Mouse (Mus musculus) CH12F3 (cell line): Measurements from ENCODE around the gene Scube1.

Experiments used
- in situ Hi-C: fragments of 300-500 bp; cut with MboI; formaldehyde crosslinking; loops from 2 replicates; pipeline ENCODE4 v1.14.3; 2020; ENCODE audit warnings: low sequenced_read_pairs

The Scube1 gene

DNA sequence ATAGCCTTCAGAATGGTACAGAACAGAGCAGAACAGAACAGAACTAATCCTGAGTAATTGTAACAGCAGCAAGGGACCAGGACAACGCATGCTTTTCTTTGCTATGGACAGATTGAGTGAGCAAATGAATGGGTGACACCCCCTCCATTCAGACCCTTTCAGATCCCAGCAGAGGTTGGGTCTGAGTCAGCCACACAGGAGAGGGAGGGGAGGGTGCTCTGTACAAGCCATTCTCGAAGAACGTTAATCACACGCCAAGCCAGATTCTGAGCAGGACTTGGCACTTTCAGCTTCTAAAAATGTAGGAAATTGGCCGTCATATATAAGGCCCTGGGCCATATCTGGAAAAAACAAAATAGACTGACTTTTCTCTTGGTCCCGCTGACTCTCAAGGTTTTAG is 57.3 kb downstream of the Scube1 start:
- in situ Hi-C loops = no loop called here

DNA sequence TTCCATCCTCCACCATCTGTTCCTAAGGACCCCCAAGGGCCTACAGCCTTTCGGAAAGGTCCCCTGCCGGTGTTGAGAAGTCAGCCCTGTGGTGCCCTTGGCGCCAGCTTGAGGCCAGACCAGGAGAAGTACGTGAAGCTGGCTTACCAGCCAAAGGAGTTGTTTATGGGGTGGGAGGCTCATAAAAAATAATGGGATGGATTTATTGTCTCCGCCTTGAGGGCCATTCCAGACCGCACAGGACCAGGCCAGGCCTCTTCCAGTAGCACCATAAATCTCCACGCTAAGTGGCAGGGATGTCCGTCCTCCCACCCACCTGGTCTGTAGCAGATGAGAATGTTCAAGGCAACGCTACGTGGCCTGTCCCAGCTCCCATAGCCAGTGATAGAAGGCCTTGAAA is 58.4 kb downstream of the Scube1 start:
- in situ Hi-C loops = no loop called here

- in situ Hi-C loops = no loop called here
These were observed 58.8 kb downstream of the Scube1 start for GRCm38 (mm10) chr15:83665993-83666392.

GRCm38 (mm10) chr15:83664722-83665121 is 60.1 kb downstream of the Scube1 start:
- in situ Hi-C loops = no loop called here

DNA sequence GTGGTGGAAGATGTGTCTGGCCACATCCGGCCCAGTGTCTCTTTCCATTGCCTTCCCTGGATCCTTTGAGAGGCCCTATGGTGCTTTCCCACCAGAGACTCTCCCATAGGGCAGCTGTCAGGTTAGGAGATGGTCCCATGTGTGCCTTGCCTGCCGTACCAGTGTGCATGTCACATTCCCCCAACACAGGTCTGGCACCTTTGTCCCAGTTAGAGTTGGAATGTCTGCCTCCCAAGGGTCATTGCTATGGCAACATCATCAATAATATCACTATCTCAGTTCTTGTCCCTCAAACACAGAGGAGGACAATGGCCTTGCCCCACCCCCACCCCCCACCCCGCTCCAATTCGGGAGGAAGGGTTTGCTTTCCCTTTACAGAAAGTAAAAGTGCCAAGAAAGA is 61.8 kb downstream of the Scube1 start:
- in situ Hi-C loops = no loop called here

DNA sequence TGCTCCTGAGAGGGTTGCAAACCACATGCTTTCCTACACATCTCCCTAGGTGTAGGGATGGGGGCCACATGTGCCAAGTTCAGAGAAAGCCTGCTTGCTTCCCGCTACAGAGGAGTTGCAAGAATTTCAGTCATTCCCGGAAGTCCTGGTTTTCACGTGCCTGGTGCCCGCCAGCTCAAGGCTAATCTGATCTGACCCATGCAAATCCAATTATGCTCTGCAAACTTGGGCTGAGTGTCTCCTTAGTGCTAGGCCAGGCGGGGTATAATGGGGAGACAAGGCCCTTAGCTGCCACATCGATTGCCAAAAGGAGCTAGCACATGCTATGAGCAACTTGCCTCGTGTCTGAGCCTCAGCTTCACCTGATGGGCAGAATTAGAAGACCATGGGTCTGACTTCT is 62.7 kb downstream of the Scube1 start:
- in situ Hi-C loops = no loop called here

DNA sequence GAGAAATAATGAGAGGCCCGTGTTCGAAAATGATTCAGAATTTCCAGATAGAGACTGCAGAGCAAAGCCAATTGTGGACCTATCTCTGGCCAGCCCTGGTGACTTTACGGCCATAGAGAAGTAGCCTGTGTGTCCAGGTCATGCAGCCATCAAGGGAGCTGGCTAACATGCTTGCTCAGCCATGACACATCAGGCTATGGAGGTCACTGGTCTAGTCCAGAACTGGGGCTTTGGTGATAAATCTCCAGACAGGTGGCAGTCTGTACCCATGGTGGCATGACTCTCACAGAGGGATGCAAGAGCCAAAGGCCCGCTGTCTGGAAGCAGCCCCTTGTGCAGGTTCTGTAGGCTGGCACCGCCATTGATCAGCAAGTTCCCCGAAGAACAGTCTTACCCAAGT is 82.3 kb downstream of the Scube1 start:
- in situ Hi-C loops = no loop called here

DNA sequence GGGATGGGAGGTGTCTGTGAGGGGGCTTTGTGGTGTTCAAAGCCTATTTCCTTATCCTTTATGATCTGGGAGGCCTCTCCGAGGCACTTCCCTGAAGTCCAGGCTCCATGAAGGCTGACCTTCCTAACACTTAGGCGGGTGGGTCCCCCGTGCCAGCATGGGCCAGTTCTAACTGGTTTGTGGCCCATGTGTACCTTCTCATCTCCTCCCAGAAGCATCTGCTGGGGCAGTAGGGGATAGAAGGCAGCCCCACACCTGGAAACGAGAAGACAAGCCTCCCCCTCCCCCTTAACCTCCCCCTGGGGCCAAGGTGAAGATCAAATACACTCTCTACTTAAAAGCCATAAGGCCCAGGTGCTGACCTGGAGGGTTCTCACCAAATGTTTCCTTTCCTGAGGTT is 84.6 kb downstream of the Scube1 start:
- in situ Hi-C loops = no loop called here

DNA sequence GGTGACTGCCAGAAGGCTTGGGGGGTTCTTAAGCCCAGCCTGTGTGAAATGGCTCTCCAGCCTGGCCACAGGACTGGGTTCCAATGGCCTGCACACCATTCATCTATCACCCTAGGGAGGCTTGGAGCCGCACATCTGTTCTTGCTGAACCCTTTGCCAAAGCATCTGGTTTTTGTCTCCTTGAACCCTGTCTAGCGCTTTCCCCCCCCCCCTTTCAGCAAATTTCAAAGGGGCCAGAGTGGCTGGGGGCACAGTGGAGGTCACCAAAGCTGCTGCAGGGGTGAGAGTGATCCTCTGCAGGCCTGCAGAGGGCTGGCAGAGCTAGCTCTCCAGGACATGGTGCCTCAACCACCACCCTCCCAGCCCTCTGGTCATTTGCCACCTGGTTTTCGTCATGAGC is 85.7 kb downstream of the Scube1 start:
- in situ Hi-C loops = no loop called here

- in situ Hi-C loops = no loop called here
These were observed 86.5 kb downstream of the Scube1 start for GRCm38 (mm10) chr15:83638196-83638899.

- in situ Hi-C loops = no loop called here
These were observed 88.1 kb downstream of the Scube1 start for GRCm38 (mm10) chr15:83636759-83637158.

DNA sequence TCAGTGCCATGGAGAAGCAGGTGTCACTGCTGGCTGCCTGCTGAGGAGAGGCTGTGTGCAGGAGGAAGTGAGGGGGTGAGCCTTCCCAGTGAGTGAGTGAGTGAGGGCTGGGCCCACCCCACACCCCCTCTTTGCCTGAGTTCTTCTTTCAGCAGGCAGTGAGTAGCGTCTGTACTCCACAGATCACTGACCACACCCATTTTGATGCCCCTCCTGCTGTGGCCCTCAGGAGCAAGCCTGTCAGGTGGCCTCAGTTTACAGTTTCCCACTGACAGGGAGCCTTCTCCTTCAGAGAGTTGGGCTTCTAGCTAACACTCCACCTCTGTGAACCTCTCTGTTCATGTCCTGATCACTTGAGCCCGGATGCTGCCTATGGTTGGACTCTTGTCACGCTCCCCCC is 89.6 kb downstream of the Scube1 start:
- in situ Hi-C loops = no loop called here

GRCm38 (mm10) chr15:83634076-83634475 is 90.7 kb downstream of the Scube1 start:
- in situ Hi-C loops = no loop called here

- in situ Hi-C loops = no loop called here
These were observed 93.8 kb downstream of the Scube1 start for GRCm38 (mm10) chr15:83631071-83631470.

- in situ Hi-C loops = no loop called here
These were observed 95.1 kb downstream of the Scube1 start for GRCm38 (mm10) chr15:83629716-83630115.

DNA sequence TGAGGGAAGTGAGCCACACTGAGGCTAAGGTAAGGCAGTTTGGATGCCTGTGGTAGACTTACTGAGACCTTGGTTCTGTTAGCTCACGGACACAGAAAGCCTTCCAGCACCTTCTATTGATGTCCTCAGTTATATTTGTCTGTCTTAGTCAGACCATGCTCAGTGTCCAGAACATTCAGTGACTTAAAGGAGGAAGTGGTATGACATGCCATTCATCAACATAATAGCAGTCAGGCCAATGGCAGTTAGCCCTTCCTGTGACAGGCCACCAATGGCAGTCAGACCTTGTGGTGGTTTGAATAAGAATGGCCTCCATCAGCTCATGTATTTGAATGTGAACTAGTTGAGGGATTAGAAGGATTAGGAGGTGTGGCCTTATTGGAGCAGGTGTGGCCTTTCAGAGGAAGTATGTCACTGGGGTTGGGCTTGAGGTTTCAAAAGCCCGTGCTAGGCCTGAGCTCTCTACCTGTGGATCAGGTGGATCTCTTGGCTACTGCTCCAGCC is 98.6 kb downstream of the Scube1 start:
- in situ Hi-C loops = no loop called here

DNA sequence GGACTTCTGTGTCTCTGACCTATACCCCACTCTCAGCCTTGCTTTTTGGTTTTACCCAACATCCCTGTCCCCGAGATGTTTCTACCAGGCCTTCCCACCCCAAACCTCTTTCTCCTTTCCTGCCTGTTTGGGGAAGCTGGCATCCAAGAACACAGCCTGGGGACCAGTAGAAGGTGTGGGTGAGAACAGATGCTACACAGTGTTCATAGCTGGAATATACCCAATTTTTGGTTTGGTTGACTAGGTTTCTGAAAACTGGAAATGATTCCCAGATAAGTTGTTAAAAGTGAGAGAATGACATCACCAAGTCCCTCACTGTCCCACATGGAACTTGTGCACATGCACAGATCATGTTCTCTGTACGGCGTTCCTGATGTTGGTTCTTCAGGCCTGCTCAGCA is 109.6 kb downstream of the Scube1 start:
- in situ Hi-C loops = no loop called here

DNA sequence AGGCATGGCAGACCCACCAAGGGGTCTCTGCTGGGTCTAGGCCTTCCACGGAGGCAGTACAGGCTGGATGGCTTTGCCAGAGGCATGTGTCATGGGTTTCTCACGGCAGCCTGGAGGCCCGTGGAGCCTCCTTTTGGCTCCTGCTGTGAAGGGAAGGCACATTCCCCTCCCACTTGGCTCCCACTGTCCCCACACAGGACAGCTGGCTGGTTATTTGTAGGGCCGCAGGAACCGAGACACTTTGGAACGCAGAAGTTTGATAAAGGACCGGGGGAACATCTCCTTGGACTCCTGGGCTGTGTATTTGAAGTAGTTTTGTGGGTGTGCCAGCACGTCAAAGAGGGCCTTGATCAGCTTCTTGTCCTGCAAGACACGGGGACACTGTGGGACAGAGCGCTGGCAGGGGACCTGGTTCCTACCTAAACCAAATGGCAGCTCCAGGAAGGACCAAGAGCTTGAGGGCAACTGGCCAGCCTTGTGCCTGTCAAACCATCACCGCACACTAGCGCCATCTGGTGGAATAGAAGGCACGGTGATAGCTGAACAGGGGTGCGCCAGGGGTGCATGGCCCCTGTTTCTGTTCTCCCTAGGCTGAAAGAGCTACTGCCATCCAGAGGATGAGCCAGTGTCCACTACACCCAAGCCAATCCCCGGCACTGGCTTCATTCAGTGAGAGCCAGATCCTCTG is 117.6 kb downstream of the Scube1 start:
- in situ Hi-C loops = no loop called here

DNA sequence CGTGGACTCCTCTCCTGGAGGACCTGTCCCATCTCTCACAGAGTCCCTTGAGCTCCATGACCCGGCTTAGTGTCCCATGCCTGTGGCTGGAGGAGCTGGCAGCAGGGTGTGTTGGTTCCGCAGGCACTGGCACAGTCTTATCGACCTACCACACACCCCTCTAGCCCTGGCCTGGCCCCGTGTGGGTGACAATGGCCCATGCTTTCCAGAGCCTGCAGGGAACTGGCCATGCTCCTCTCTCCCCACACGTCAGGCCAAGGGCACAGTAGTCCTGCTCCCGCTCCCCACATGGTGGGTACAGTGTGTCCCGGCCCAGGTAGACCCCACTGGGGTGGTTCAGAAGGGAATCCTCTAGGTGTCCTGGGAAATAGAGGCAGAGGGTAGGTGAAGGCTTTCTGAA is 118.1 kb downstream of the Scube1 start:
- in situ Hi-C loops = no loop called here

- in situ Hi-C loops = no loop called here
These were observed 118.6 kb downstream of the Scube1 start for GRCm38 (mm10) chr15:83606216-83606615.

DNA sequence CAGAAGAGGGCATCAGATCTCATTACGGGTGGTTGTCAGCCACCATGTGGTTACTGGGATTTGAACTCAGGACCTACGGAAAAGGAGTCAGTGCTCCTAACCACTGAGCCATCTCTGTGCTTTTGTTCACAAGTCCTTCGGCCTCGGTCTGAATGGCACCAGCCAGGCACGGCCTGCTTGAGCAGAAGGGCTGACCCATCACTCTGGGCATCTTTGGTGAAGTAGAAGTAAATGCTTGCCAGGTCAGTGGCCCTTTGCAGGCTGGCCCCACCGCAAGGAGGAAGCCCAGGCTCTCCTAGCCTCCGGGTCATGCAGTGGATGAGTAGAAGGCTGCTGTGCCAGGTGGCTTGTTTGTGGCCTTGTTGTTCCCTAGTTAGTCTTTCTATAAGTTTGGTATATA is 121.4 kb downstream of the Scube1 start:
- in situ Hi-C loops = no loop called here

DNA sequence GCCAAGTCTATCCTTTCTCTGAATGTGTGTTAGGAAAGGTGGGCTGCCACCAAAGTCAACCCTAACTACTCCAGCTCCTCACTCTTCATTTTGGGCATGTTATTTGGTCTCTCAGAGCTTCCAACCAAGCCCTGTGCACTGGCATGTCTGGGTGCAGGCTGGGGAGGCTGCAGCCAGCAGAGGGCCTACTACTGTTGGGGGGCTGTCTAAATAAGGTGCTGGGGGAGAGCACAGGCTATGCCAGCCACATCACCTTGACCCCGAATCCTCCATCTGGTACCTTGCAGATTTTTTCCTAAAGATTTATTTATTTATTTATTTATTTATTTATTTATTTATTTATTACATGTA is 121.8 kb downstream of the Scube1 start:
- in situ Hi-C loops = no loop called here
